Mouse (Mus musculus): Measurements from ENCODE around the gene Anks1. TPM values are rescaled to one million over a fixed set of nuclear protein-coding genes. Genes with fewer than 3 reads are reported as not detected.

Anks1 gene
- polyA plus RNA-seq, 1 experiment = 29.0 TPM

GRCm38 (mm10) chr17:28080045-28080816, 171.1 kb downstream of the Anks1 start, which contains the start of gene Tcp11:
Gene Tcp11 (minus strand): TSS chr17:28080639.
- no peak within 1 kb of the TSS for H3K27ac ChIP-seq (ENCODE audit: insufficient read depth, low read depth, low read length)
- H3K4me1 ChIP-seq (ENCODE audit: control insufficient read depth, insufficient read depth, low read length) = no peaks in the 10 kb centered on the region

GRCm38 (mm10) chr17:28080817-28081165, 171.7 kb downstream of the Anks1 start:
- Histone ChIP-seq H3K27ac (ENCODE audit: insufficient read depth, low read depth, low read length) (no peak overlapping the region), H3K4me3 (ENCODE audit: insufficient read depth, low read length) (no peak overlapping the region), H3K4me1 (ENCODE audit: control insufficient read depth, insufficient read depth, low read length) (peaks cover 5% of the 10 kb centered on the region)
- TF ChIP-seq POLR2A (IDR thresholded peaks at IDR 0.05; ENCODE audit: borderline replicate concordance, low read depth, low read length) (no peak), CTCF (IDR thresholded peaks at IDR 0.05; ENCODE audit: low read depth, low read length) (no peak)

More at GRCm38 (mm10) chr17:28080045-28080816, 171.1 kb downstream of the Anks1 start, which contains the start of gene Tcp11:
- TF ChIP-seq POLR2A (IDR thresholded peaks at IDR 0.05; ENCODE audit: borderline replicate concordance, low read depth, low read length) (no peak), CTCF (IDR thresholded peaks at IDR 0.05; ENCODE audit: low read depth, low read length) (no peak)
- peak within 1 kb of the TSS; percentile 63 for H3K4me3 ChIP-seq (ENCODE audit: insufficient read depth, low read length)

DNA sequence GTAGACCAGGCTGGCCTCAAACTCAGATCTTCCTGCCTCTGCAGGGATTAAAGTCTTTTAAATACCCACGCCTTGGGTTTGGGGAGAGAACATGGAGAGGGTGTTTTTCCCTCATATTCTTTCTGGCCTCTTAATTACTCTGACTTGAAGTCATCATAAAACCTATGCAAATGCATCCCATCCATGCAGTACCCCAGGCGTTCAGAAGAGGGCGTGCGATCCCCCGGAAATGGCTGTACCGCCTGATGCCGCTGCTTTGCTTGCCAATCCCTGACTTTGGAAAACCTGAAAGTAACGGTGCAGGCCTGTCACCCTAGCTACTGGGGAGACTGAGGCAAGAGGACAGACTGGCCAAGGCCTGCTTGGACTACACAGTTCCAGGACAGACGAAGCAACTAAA, 172.3 kb downstream of the Anks1 start:
- Histone ChIP-seq H3K27ac (ENCODE audit: insufficient read depth, low read depth, low read length) (no peak overlapping the region), H3K4me1 (ENCODE audit: control insufficient read depth, insufficient read depth, low read length) (peaks cover 8% of the 10 kb centered on the region), H3K4me3 (ENCODE audit: insufficient read depth, low read length) (no peak overlapping the region)
- TF ChIP-seq CTCF (IDR thresholded peaks at IDR 0.05; ENCODE audit: low read depth, low read length) (peak; percentile 44), POLR2A (IDR thresholded peaks at IDR 0.05; ENCODE audit: borderline replicate concordance, low read depth, low read length) (no peak)

GRCm38 (mm10) chr17:28081856-28082255, 172.8 kb downstream of the Anks1 start:
- no peak overlapping the region for H3K4me3 ChIP-seq (ENCODE audit: insufficient read depth, low read length)
- TF ChIP-seq CTCF (IDR thresholded peaks at IDR 0.05; ENCODE audit: low read depth, low read length) (no peak), POLR2A (IDR thresholded peaks at IDR 0.05; ENCODE audit: borderline replicate concordance, low read depth, low read length) (no peak)
- H3K4me1 ChIP-seq (ENCODE audit: control insufficient read depth, insufficient read depth, low read length) = peaks cover 8% of the 10 kb centered on the region

DNA sequence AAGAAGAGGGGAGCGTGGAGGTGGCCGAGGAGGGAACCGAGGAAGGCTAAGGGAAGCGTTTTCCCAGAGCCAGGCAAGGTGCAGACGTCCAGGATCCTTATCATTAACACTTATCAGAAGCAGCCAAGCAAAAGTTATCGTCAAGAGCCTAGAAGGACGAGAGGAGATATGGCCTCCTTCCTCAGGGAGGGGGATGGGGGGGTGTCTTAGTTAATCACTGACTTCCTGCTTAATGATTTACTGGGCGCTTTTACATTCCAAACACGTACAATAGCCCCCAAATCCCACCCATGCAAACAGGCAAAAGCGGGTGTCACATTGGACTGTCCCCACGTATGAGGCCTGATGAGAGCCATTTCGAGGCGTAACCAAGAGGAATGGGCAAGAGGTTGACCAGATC, 173.8 kb downstream of the Anks1 start:
- TF ChIP-seq POLR2A (IDR thresholded peaks at IDR 0.05; ENCODE audit: borderline replicate concordance, low read depth, low read length) (no peak), CTCF (IDR thresholded peaks at IDR 0.05; ENCODE audit: low read depth, low read length) (no peak)
- peaks cover 8% of the 10 kb centered on the region for H3K4me1 ChIP-seq (ENCODE audit: control insufficient read depth, insufficient read depth, low read length)
- no peak overlapping the region for H3K27ac ChIP-seq (ENCODE audit: insufficient read depth, low read depth, low read length)
- no peak overlapping the region for H3K4me3 ChIP-seq (ENCODE audit: insufficient read depth, low read length)

More at GRCm38 (mm10) chr17:28081856-28082255, 172.8 kb downstream of the Anks1 start:
- no peak overlapping the region for H3K27ac ChIP-seq (ENCODE audit: insufficient read depth, low read depth, low read length)

GRCm38 (mm10) chr17:28084395-28084905, 175.3 kb downstream of the Anks1 start:
- Histone ChIP-seq H3K4me1 (ENCODE audit: control insufficient read depth, insufficient read depth, low read length) (peaks cover 8% of the 10 kb centered on the region), H3K27ac (ENCODE audit: insufficient read depth, low read depth, low read length) (no peak overlapping the region), H3K4me3 (ENCODE audit: insufficient read depth, low read length) (no peak overlapping the region)
- no peak for TF ChIP-seq POLR2A (IDR thresholded peaks at IDR 0.05; ENCODE audit: borderline replicate concordance, low read depth, low read length)

GRCm38 (mm10) chr17:28084964-28085363, 175.9 kb downstream of the Anks1 start:
- no peak overlapping the region for H3K4me3 ChIP-seq (ENCODE audit: insufficient read depth, low read length)
- H3K4me1 ChIP-seq (ENCODE audit: control insufficient read depth, insufficient read depth, low read length) = peaks cover 8% of the 10 kb centered on the region

DNA sequence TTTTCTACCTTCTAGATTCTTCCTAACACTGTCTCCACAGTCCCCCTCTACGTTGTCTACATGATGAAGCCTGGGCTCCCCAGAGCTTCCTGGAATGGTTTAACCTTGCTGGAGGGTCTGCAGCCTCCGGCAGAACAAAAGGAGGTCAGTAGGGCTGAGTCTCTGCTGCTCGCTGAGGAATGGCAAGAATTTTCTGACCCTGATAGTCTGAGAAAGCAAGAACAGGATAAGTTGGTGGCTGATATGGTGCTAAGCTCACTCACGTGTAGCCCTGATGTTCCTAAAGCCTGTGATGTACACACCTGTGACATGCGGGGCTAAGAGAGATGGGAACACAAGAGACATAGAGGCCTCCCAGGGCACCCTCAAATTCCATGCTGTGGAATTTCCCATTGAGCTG, 178.3 kb downstream of the Anks1 start:
- H3K27ac ChIP-seq (ENCODE audit: insufficient read depth, low read depth, low read length) = no peak overlapping the region
- peaks cover 8% of the 10 kb centered on the region for H3K4me1 ChIP-seq (ENCODE audit: control insufficient read depth, insufficient read depth, low read length)
- H3K4me3 ChIP-seq (ENCODE audit: insufficient read depth, low read length) = no peak overlapping the region
- no peak for TF ChIP-seq POLR2A (IDR thresholded peaks at IDR 0.05; ENCODE audit: borderline replicate concordance, low read depth, low read length)
- no peak for TF ChIP-seq CTCF (IDR thresholded peaks at IDR 0.05; ENCODE audit: low read depth, low read length)

More at GRCm38 (mm10) chr17:28084964-28085363, 175.9 kb downstream of the Anks1 start:
- 0 out of 2 replicates have a peak overlapping the region, but pooled peaks have one; percentile 26 for H3K27ac ChIP-seq (ENCODE audit: insufficient read depth, low read depth, low read length)
- TF ChIP-seq POLR2A (IDR thresholded peaks at IDR 0.05; ENCODE audit: borderline replicate concordance, low read depth, low read length) (no peak), CTCF (IDR thresholded peaks at IDR 0.05; ENCODE audit: low read depth, low read length) (peak; percentile 54; the same call in 1 of the 2 replicates)

GRCm38 (mm10) chr17:28088718-28089117, 179.6 kb downstream of the Anks1 start:
- no peak overlapping the region for H3K27ac ChIP-seq (ENCODE audit: insufficient read depth, low read depth, low read length)
- no peak overlapping the region for H3K4me3 ChIP-seq (ENCODE audit: insufficient read depth, low read length)
- TF ChIP-seq CTCF (IDR thresholded peaks at IDR 0.05; ENCODE audit: low read depth, low read length) (no peak), POLR2A (IDR thresholded peaks at IDR 0.05; ENCODE audit: borderline replicate concordance, low read depth, low read length) (no peak)
- peaks cover 8% of the 10 kb centered on the region for H3K4me1 ChIP-seq (ENCODE audit: control insufficient read depth, insufficient read depth, low read length)

DNA sequence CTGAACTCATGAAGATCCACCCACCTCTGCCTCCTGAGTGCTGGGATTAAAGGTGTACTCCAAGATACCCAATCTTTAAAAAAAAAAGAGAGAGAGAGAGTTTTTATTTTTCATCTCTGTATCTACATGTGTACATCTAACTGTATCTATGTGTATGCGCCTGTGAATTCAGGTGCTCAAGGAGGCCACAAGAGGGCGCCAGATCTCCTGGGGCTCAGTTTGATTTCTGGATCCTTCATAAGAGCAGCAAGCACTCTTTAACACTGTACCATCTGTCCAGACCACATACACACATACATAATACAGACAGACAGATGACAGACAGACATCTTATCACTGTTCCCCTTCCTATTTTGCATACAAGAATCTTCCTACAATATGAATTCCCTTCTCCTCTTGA, 183.2 kb downstream of the Anks1 start:
- no peaks in the 10 kb centered on the region for H3K4me1 ChIP-seq (ENCODE audit: control insufficient read depth, insufficient read depth, low read length)
- H3K4me3 ChIP-seq (ENCODE audit: insufficient read depth, low read length) = no peak overlapping the region
- H3K27ac ChIP-seq (ENCODE audit: insufficient read depth, low read depth, low read length) = no peak overlapping the region
- TF ChIP-seq CTCF (IDR thresholded peaks at IDR 0.05; ENCODE audit: low read depth, low read length) (peak; percentile 33; the same call in 1 of the 2 replicates), POLR2A (IDR thresholded peaks at IDR 0.05; ENCODE audit: borderline replicate concordance, low read depth, low read length) (no peak)
